Mouse (Mus musculus) heart, adult 9 months (tissue): ENCODE data around the gene Acad10.
"Not testable (repeated sequence)": the region's sequence is repeated elsewhere in the genome, so short reads cannot be mapped to it uniquely, and the experiment has no call there.

Experiments used
- DNase-seq, 2 experiments: peaks; one replicate each; pipeline ENCODE4 v3.0.0; 2022; ENCODE audit warnings: low spot score in 2 of 2

Gene Acad10

DNA sequence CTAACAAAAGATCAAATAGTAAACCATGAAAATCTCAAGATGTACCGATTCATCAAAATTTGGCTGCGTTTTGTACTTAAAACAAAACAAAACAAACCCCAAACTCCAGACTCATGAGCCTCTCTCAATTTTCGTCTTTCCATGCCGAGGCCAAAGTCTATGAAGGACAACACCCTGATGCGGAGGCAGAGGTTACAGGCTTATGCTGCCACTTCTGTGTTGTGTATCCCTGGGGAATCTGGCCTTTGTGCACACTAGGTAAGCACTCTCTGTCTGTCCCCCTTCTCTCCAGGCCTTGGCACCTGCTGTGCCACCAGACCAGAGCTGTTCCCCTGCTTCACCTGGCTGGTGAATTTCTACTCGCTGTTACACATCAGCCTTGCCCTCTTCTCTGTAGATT, 2.7 kb downstream of the Acad10 start:
- not testable (repeated sequence) for DNase-seq

DNA sequence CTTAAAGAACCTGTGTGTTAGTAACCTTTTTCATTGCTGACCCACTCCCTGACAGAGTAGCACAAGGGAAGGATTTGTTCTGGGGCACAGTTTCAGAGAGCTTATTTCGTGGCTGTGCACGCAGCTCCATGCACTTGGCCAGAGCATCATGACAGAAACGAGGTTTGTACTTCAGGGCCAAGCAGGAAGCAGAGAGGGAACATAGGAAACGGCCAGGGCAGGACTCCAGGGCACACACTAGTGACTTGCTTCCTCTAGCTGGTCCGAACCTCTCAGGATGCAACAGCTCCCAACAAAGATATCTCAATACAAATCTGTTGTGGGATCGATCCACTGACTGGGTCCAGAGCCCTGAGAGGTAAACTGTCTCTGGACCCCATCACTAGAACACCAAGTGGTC, 3.4 kb downstream of the Acad10 start:
- DNase-seq, result peak; percentile 14 to 39

DNA sequence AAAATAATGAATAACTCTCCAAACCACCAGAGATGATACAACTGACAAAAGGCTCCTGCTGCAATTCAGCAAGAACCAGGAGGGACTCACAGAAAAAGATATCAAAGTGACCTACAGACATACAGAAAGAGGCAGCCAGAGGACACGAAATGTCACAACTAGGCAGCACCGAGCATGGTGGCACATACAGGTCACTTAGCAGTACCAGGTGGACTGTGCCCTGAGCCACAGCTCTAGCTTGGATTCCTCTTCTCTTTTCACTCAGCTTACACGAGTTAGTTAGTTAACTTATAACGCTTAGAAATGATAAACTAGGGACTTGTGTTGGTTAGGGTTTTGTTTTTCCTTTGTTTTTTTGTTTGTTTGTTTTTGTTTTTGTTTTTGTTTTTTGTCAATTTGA, 5.8 kb downstream of the Acad10 start:
- no peak for DNase-seq

DNA sequence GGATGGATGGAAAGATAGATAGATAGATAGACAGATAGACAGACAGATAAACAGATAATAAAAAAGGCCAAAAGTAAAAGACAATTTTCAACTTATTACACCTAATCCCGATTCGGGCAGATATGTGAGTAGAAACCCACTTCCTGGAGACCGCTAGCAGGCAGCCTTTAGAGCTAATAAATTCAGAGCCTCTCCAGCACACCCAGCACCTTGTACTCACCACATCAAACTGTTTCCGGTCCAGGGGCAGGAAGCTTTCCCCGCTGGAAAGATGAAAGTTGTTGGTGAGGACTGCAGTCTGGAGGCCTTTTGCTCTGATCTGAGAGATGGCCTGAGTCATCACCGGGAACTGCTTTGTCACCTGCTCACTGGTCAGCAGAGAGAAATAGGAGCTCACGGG, 11.2 kb downstream of the Acad10 start:
- no peak for DNase-seq

DNA sequence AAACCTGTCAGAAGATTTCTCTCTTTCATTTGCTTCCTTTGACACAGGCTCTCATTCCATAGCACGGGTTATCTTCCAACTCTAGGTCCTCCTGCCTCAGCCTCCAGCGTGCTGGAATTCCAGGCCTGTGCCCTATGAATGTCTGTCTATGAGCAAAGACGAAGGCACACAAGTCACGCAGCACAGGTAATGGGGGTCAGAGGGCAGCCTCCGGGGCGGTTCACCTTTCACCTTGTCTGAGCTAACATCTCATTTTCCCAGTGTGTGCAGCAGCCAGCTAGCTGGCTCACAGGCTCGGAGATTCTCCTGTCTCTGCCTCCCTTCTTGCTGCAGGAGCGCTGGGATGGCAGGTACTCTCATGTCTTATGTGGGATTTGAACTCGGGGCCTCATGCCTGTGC, 20.7 kb downstream of the Acad10 start:
- no peak for DNase-seq

DNA sequence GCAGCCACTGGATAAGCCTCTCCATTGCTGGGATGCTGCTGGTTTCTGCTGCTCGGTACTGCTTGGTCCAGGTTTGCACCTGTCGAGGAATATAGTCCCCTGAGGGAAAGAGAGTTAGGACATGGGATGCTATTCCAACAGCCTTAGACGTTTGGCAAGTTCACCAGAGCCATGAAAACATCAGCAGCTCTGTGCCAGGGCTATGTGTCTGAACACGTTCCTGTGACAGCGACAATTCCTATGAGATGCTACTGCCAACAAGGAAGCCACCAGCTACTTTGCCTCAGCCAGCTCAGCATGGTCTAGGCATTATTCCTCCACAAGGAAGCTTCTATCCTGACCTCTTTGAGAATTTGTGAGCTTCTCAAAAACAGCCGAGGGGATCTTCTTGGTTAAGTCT, 23.0 kb downstream of the Acad10 start:
- DNase-seq, result no peak

DNA sequence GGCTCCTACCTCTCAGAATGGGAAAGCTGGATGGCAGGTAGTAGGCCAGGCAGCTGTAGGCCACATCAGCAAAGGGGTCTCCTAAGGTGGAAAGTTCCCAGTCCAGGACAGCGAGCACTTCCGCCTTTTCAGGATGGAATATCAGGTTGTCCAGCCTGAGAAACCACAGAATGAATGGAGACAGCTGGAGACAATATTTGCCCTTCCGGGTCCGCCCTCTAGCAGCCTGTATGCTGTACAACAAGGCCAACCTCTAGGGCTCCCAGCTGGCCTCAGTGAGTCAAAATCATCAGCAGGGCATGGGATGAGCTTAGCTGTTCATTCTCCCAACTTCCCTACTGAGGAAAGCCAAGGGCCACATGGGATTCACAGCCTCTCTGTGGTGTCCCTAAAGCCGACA, 25.6 kb downstream of the Acad10 start:
- no peak for DNase-seq

DNA sequence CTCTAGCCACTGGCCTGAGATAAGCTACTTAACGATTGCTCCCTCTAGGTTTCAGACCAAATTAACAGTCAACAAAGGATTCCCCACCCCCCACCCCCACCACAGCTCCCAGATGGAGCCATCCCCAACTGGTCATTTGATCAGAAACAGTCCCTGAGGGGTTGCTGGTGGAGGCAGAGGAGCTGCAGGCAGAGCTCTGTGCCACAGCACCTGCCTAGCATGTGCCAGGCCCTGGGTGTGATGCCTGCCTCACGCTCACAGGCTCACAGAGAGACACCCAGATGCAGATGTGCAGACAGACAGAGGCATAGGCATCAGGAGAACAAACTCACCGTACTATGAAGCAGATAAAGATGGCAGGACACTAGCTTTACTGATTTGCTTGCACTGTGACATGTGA, 27.5 kb downstream of the Acad10 start:
- DNase-seq, result no peak

DNA sequence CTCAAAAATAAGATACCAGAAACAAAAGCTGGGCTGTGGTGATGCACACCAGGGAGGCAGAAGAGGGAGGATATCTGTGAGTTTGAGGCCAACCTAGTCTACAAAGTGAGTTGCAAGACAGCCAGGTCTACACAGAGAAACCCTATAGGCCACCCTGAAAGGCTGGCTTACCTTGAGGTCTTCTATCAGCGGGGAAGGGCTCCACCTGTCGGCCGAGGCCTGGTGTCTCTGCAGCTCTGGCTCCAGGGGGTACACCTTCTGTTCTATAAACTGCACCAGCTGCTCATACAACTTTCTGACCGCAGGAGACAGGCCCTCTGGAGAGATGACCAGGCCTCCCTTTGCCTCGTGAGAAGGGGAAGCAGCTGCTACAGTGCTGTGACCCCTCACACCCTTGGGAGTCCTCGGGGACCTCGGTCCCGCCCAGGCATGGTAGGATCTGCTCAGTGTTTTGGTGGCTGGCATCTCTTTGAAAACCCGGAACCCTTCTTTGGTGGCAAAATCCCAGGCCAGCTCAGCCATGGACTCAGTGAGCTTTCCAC, 29.1 kb downstream of the Acad10 start:
- DNase-seq, result not testable (repeated sequence)

DNA sequence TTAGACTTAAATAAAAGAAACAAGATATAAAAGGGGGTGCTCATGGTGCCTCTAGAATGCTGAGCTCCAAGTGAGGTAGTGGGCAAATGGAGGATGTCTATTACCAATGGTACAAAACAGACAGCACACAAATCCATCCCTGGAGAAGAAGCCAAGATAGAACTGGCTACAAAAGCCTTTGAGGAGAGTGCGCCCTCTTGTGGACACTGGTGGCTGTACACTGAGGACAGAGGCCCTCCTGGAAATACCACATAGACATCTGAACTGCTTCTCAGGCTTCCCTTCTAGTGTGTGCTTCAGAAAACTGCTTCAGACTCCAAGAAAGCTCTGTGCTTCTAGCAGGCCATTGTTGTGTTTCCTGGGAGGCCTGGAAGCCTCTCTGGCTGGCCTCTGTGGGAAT, 32.4 kb downstream of the Acad10 start:
- DNase-seq, result peak; percentile 36 to 66

DNA sequence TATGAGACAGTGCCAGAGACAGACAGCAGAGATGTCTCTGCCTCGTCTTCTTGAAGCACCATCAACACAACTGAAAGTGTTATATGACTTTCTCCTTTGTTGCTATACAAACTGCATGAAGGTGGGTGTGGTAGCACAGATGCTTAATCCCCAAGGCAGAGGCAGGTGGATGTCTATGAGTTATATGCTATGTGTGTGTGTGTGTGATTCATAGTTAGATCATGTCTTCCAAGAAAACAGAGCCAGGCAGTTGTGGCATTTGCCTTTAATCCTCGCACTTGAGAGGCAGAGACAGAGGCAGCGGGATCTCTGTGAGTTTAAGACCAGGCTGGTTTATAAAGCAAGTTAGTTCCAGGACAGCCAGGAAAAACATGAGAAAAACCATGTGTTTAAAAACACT, 37.1 kb downstream of the Acad10 start:
- no peak for DNase-seq

DNA sequence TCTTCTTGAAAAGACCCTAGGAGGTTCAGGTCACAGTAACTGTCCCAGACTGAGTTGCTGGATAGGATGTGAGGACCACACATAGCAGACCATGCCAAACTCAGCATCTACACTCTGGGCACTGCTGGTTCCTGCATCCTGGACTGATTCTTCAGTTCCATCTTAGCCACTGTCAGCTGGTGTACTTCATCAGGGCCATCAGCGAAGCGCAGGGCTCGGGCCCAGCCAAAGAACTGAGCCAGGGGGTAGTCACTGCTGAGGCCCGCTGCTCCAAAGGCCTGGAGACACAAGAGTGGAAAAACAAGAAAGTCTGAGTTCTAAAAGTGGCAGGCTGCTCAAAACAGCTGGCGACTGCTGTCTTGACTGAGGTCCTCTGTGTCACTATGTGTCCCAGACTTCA, 39.2 kb downstream of the Acad10 start:
- no peak for DNase-seq

DNA sequence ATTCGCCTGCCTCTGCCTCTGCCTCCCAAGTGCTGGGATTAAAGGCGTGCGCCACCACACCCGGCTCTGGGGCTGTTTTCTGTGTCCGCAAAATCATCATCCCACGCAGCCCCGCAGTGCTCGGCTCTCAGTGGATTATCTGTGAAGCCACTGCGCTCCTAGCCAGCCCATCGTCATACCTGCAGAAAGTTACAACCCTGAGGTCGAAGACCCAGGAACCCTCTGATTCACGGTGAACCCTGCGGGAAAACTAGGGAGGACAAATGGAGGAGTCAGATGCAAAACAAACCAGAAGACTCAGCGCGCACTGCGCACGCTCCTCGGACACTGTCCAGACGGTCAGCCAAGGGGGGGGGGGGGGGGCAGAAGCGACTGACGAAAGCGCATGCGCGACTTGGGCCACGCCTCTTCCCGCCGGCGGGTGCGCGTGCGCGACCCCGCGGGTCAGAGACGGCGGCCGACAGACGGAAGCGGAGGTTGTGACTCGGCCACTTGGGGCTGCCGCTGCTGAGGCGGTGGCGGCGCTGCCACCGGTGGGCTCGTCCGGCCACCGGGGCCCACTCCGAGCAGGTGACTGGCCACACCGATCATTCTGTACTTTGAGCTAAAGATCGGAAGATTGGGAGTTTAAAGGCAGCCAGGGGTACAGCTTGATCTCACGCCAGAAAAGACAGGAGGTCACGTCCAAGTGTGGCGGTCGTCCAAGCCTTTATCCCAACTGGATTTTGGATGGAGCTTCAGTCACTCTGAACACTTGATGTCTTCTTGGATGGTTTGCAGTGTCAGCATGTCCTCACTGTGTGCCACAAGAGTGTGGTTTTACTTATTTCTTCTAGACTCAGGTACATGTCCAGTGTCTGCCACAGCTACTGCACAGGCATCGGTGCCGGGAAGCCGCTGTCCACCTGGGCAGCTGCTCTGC, 41.5 kb downstream of the Acad10 start, which contains the start of gene Acad12:
TSS of gene Acad12 (minus strand) at position 347 of the 922 bp plus-strand sequence.
- peak; percentile 84 to 86 for DNase-seq

DNA sequence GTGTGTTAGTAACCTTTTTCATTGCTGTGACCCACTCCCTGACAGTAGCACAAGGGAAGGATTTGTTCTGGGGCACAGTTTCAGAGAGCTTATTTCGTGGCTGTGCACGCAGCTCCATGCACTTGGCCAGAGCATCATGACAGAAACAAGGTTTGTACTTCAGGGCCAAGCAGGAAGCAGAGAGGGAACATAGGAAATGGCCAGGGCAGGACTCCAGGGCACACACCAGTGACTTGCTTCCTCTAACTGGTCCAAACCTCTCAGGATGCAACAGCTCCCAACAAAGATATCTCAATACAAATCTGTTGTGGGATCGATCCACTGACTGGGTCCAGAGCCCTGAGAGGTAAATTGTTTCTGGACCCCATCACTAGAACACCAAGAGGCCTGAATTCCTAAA, 45.4 kb downstream of the Acad10 start:
- not testable (repeated sequence) for DNase-seq

DNA sequence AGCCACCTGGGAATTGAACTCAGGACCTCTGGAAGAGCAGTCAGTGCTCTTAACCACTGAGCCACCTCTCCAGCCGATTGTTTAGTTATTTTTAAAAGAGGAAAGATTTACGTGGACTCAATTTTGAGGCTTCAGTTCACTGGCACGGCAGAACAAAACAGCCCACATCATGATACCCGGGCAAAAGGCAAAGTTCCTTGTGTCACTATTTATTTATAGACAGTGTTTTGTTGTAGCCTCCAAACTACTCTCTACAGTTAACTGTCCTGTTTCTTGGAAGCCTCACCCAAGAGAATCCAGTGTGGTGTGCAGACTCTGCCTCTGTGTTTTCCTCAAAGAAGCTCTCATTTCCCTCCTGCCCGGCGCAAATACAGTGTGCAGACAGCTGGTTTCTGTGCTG, 48.3 kb downstream of the Acad10 start:
- DNase-seq, result no peak

DNA sequence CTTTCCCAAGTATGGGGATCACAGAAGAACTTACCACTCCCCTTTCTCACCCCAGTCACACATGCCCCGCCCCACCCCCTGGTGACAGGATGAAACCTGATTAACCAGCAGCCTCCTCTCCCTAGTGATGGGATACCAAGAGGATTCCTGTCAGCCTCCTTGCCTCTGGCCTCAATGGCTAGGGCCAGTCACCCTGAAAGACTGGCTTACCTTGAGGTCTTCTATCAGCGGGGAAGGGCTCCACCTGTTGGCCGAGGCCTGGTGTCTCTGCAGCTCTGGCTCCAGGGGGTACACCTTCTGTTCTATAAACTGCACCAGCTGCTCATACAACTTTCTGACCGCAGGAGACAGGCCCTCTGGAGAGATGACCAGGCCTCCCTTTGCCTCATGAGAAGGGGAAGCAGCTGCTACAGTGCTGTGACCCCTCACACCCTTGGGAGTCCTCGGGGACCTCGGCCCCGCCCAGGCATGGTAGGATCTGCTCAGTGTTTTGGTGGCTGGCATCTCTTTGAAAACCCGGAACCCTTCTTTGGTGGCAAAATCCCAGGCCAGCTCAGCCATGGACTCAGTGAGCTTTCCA, 50.7 kb downstream of the Acad10 start:
- not testable (repeated sequence) for DNase-seq

DNA sequence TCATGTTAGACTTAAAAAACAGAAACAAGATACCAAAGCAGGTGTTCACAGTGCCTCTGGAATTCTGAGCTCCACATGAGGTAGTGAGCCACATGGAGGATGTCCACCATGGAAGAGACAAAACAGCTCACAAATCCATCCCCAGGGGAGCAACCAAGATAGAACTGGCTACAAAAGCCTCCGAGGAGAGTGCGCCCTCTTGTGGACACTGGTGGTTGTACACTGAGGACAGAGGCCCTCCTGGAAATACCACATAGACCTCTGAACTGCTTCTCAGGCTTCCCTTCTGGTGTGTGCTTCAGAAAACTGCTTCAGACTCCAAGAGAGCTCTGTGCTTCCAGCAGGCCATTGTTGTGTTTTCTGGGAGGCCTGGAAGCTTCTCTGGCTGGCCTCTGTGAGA, 54.2 kb downstream of the Acad10 start:
- peak; percentile 62 to 80 for DNase-seq

DNA sequence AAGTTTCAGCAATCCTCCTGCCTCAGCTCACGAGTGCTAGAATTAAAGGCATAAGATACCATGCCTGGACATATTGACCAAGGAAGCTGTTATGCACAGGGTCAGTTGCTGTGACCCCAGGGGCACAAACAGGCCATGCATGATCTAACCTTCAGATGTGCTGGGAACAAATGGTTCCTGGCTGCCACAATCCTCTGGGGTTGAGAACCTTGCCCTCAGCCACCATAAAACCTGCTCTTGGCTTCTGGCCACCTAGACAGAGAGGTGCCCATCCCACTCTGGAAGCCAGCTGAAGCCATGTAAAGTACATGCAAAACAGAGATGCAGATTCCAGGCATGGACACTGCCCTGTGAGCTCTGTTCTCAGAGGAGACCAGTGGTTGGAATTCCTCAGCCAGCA, 56.5 kb downstream of the Acad10 start:
- DNase-seq, result not testable (repeated sequence)

DNA sequence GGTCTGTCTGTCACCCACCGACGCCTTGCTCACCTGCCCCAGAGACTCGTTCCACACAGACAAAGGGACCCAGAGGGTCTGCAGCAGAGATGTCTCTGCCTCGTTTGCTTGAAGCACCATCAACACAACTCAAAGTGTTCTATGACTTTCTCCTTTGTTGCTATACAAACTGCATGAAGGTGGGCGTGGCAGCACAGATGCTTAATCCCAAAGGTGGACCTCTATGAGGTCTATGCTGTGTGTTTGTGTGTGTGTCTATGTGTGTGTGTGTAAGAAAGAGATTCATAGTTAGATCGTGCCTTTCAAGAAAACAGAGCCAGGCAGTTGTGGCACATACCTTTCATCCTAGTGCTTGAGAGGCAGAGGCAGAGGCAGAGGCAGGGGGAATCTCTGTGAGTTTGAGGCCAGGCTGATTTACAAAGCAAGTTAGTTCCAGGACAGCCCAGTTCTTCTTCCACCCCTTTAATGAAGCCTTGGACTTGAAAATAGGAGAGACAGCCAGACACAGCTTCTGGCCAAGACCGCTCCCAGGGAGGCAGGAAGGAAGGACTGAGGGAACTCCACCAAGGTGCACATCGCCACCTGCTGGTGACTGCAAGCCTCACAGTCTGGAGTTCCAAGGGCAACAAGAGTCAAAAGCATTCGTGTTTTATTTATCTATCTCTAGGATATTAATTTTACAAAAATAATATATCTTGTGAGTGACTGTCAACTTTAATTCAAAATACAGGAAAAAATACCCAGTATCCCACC, 58.6 kb downstream of the Acad10 start:
- peak; percentile 81 to 92 for DNase-seq

DNA sequence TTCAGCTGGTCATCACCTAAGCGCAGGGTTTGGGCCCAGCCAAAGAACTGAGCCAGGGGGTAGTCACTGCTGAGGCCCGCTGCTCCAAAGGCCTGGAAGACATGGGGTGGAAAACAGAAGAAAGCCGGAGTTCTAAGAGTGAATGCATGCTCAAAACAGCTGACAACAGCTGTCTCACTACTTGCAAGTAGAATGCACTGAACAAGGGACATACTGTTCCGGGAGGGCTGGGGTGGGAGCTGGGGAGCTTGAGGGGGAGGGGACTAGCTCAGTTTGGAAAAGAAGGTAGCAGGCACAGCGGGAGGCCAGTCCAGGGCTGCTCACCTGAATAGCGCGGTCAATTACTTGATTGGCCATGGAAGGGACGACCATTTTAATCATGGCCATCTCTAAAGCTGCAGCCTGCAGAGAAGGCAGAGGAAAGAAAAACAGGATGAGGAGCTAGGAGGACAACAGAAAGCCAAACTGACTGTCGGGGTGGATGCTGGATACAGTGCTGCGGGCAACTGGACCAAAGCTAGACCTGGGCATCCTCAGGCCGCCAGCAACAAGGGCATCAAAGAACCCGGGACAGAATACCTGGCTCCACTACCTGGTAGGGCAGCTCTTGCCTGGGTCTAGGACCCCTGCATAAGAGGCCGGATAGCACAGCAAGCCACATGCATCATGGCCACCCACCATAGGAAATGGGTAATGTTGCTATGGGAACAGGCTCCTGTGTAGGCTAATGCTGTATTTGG, 61.3 kb downstream of the Acad10 start:
- peak; percentile 39 to 69 for DNase-seq

DNA sequence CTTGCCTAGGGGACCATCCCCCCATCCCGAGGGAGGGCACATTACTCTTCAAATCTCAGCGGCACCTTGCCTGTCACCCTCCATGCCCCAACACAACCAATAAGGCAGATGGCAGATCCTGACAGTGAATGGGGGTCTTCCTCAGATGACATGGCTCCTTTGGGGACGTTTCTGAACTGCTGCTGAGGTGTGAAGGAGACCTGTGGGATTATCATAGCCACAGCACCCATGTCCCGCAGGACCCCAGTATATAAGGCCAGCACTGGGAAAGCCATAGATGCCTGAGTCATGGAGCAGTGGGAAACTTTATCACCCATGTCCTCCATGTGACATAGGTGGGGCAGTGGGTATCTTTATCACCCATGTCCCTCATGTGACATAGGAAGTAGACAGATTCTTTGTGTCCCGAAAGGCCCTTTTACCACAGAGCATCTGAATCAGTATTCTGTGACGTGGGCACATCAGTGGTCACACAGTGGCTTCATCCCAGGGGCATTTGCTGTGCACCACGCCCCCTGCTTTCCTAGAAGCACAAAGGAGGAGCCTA, 62.2 kb downstream of the Acad10 start:
- DNase-seq, result no peak
